ENCODE assay signal across 10 mouse cellular contexts in genomic region chr19:37238651-37239050, GRCm38 (mm10). TPM values are rescaled to one million over a fixed set of nuclear protein-coding genes. Genes with fewer than 3 reads are reported as not detected.
A peak's percentile ranks its signal among the peaks of the same experiment; 100 is the strongest.
DNase-seq lines count a peak whose midpoint lies in the region; ATAC-seq lines count a peak whose summit lies in the region.
"Had no signal": no experiment of that assay in that cellular context is flagged by ENCODE, and none has a peak within 500 bp of the region (broad histone marks: within the 10 kb centered on the region; RNA-seq: fewer than 3 reads in every experiment).

No protein-coding gene starts in this region.

- no peak overlapping the region for H3K9ac ChIP-seq in hindbrain, embryonic 13.5 days
- H3K9ac ChIP-seq in forebrain, embryonic 12.5 days, result no peak overlapping the region
- H3K9ac ChIP-seq in midbrain, embryonic 11.5 days (ENCODE audit: low read length), result no peak overlapping the region

- no peaks in the 10 kb centered on the region for H3K36me3 ChIP-seq in hindbrain, embryonic 10.5 days
- no peaks in the 10 kb centered on the region for H3K36me3 ChIP-seq in hindbrain, embryonic 13.5 days
- no peaks in the 10 kb centered on the region for H3K36me3 ChIP-seq in forebrain, embryonic 12.5 days (replicated peaks)
- no peaks in the 10 kb centered on the region for H3K36me3 ChIP-seq in midbrain, embryonic 11.5 days (ENCODE audit: control insufficient read depth, insufficient read depth, low read length)

- 0 out of 2 replicates have a peak overlapping the region, but pooled peaks have one; percentile 11 for H3K4me3 ChIP-seq in hindbrain, embryonic 10.5 days
- H3K4me3 ChIP-seq in hindbrain, embryonic 13.5 days, result no peak overlapping the region
- H3K4me3 ChIP-seq in forebrain, embryonic 12.5 days (replicated peaks), result no peak overlapping the region
- H3K4me3 ChIP-seq in midbrain, embryonic 11.5 days (ENCODE audit: low read depth, low read length), result no peak overlapping the region

- no peak for ATAC-seq in hindbrain, embryonic 13.5 days (ENCODE audit: low FRiP score)
- no peak for ATAC-seq in forebrain, embryonic 12.5 days (ENCODE audit: low FRiP score)
- no peak; the same call in 1 of the 2 replicates for ATAC-seq in midbrain, embryonic 11.5 days (ENCODE audit: low FRiP score)
- ATAC-seq: intestine, postnatal 0 days had no signal

- DNase-seq in hindbrain, embryonic 10.5 days (ENCODE audit: low spot score), result no peak
- peak; percentile 27 for DNase-seq in NIH3T3 (ENCODE audit: low read depth)
- peak; percentile 87 for DNase-seq in midbrain, embryonic 11.5 days (ENCODE audit: low spot score, missing footprints)
- DNase-seq in cerebellum, postnatal 14 days, result no peak
- no peak for DNase-seq in gastrocnemius, adult 18-20 months (ENCODE audit: low spot score)
- no peak for DNase-seq in thymus, postnatal 14 days
- DNase-seq: adrenal gland, postnatal 25 days had no signal

- peaks cover 44% of the 10 kb centered on the region for H3K27me3 ChIP-seq in hindbrain, embryonic 10.5 days (ENCODE audit: insufficient read depth, poor library complexity, severe bottlenecking)
- peaks cover 38% of the 10 kb centered on the region for H3K27me3 ChIP-seq in hindbrain, embryonic 13.5 days
- H3K27me3 ChIP-seq in forebrain, embryonic 12.5 days, result peaks cover 31% of the 10 kb centered on the region
- peaks cover 19% of the 10 kb centered on the region for H3K27me3 ChIP-seq in midbrain, embryonic 11.5 days (ENCODE audit: control insufficient read depth, insufficient read depth, low read length)

- H3K4me2 ChIP-seq in hindbrain, embryonic 13.5 days, result no peak overlapping the region
- peak overlapping the region; percentile 27 for H3K4me2 ChIP-seq in forebrain, embryonic 12.5 days
- peak overlapping the region; percentile 6; the same call in 1 of the 2 replicates for H3K4me2 ChIP-seq in midbrain, embryonic 11.5 days

- H3K4me1 ChIP-seq in hindbrain, embryonic 10.5 days (replicated peaks), result peaks cover 25% of the 10 kb centered on the region
- H3K4me1 ChIP-seq in hindbrain, embryonic 13.5 days (replicated peaks), result peaks cover 21% of the 10 kb centered on the region
- H3K4me1 ChIP-seq in forebrain, embryonic 12.5 days, result peaks cover 21% of the 10 kb centered on the region
- peaks cover 4% of the 10 kb centered on the region for H3K4me1 ChIP-seq in midbrain, embryonic 11.5 days (ENCODE audit: control insufficient read depth, insufficient read depth, low read length)

- H3K9me3 ChIP-seq in hindbrain, embryonic 10.5 days, result no peaks in the 10 kb centered on the region
- no peaks in the 10 kb centered on the region for H3K9me3 ChIP-seq in hindbrain, embryonic 13.5 days
- no peaks in the 10 kb centered on the region; the same call in 1 of the 2 replicates for H3K9me3 ChIP-seq in forebrain, embryonic 12.5 days
- no peaks in the 10 kb centered on the region for H3K9me3 ChIP-seq in midbrain, embryonic 11.5 days (ENCODE audit: control insufficient read depth, low read length)

- WGBS in hindbrain, embryonic 10.5 days, result 13% methylated on average over 7 of the region's 7 CpGs
- WGBS in hindbrain, embryonic 13.5 days, result 8% methylated on average over 7 of the region's 7 CpGs
- 11% methylated on average over 7 of the region's 7 CpGs for WGBS in forebrain, embryonic 12.5 days
- 18% methylated on average over 7 of the region's 7 CpGs for WGBS in midbrain, embryonic 11.5 days

- 0 out of 2 replicates have a peak overlapping the region, but pooled peaks have one; percentile 35 for H3K27ac ChIP-seq in hindbrain, embryonic 10.5 days
- no peak overlapping the region for H3K27ac ChIP-seq in hindbrain, embryonic 13.5 days
- no peak overlapping the region for H3K27ac ChIP-seq in forebrain, embryonic 12.5 days
- no peak overlapping the region for H3K27ac ChIP-seq in midbrain, embryonic 11.5 days (ENCODE audit: low read depth, low read length)

RNA-seq across cellular contexts. Expression of gene Cpeb3, which starts 30.2 kb away (rescaled TPM):
- 0.87 and 2.9 TPM in 2 replicates for polyA plus RNA-seq in hindbrain, embryonic 10.5 days (2016; fragmentation: Nextera tagmentation; extraction: Ambion mirVana)
- 11.4 TPM in 2 replicates for polyA plus RNA-seq in hindbrain, embryonic 13.5 days (2015; fragmentation: Nextera tagmentation; extraction: Ambion mirVana)
- polyA plus RNA-seq in forebrain, embryonic 12.5 days (2016; fragmentation: Nextera tagmentation; extraction: Ambion mirVana), result 3.7 and 6.1 TPM in 2 replicates
- 2.9 and 3.1 TPM in 2 replicates for polyA plus RNA-seq in midbrain, embryonic 11.5 days (2014; fragmentation: Nextera tagmentation; extraction: Ambion mirVana)
- 10 to 100 TPM; 59.2 to 64.4 TPM for total RNA-seq in gastrocnemius, adult 18-20 months (2021)

RNA-seq across cellular contexts. Expression of gene March5, which starts 31.3 kb away (rescaled TPM):
- 112 and 116 TPM in 2 replicates for polyA plus RNA-seq in hindbrain, embryonic 10.5 days (2016; fragmentation: Nextera tagmentation; extraction: Ambion mirVana)
- polyA plus RNA-seq in hindbrain, embryonic 13.5 days (2015; fragmentation: Nextera tagmentation; extraction: Ambion mirVana), result 114 and 117 TPM in 2 replicates
- polyA plus RNA-seq in forebrain, embryonic 12.5 days (2016; fragmentation: Nextera tagmentation; extraction: Ambion mirVana), result 154 and 159 TPM in 2 replicates
- 155 and 159 TPM in 2 replicates for polyA plus RNA-seq in midbrain, embryonic 11.5 days (2014; fragmentation: Nextera tagmentation; extraction: Ambion mirVana)
- total RNA-seq in gastrocnemius, adult 18-20 months (2021), result 10 to 100 TPM; 74.3 to 83.1 TPM

Comparison
In these comparisons a context has a peak if more than half of its experiments do, and no peak if none do; other contexts are left out.
1. DNase-seq: peak in NIH3T3 (single experiment) and midbrain, embryonic 11.5 days (single experiment); none in hindbrain, embryonic 10.5 days (single experiment), cerebellum, postnatal 14 days (0 of 2), gastrocnemius, adult 18-20 months (single experiment) and thymus, postnatal 14 days (single experiment).